Mouse (Mus musculus): ENCODE measurements around the gene Colq. TPM values are rescaled to one million over a fixed set of nuclear protein-coding genes. Genes with fewer than 3 reads are reported as not detected.

Gene Colq
- total RNA-seq, 2 experiments from 2014 or later: not detected

GRCm38 (mm10) chr14:31532656-31533055, 58.5 kb downstream of the Colq start:
- ATAC-seq (replicated peaks; ENCODE audit: poor library complexity, severe bottlenecking): 0 out of 2 replicates have a peak, but pooled peaks have one; percentile 26

DNA sequence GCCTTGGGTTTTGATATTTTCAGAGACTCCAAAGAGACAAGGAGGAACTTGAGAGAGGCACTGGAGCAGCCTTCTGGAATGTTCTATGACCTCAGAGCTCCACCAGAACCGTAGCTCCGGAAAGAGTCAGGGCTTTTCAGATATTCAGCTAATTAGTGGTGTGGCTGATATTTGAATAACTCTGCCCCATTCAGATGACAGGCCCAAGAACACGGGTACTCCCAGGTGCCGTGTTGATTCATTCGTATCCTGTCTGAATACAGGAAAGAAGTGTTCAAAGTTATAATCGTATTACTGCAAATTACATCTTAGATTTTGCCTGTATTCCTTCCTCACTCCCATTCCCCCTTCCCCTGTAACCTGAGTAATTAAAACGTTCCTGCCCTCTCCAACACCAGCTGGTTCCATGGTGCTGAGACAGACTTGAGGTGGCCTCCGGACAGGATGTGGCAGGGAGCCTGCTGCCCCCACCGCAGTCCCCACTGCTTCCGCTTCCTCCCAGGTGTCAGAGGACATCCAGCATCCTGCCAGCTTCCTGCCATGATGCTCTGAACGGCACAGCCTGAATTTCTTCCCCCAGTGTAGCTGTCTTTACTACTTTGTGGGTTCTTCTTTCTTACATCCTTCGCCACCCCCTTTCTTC, 59.5 kb downstream of the Colq start:
- peak; percentile 97 for ATAC-seq (replicated peaks; ENCODE audit: poor library complexity, severe bottlenecking)

DNA sequence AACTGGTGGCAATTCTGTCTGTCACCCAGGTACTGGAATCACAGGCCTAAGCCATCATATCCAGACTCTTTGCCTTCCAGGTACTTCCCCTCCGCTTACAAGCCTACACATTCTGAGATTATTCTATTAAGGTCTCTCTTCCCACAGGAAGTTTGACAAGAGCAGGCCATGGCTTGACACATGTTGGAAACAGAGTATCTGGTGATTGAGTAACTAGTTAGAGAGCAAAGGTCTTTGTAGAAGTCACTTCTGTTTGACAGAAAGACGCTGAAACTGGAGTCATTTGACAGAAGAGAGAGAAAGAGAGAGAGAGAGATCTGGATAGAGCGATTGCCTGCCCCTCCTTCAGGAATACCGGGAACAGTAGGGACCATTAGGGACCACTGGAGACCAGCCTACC, 60.3 kb downstream of the Colq start:
- peak; percentile 28; the same call in 1 of the 2 replicates for ATAC-seq (replicated peaks; ENCODE audit: poor library complexity, severe bottlenecking)

GRCm38 (mm10) chr14:31525040-31525810, 65.9 kb downstream of the Colq start:
- ATAC-seq (replicated peaks; ENCODE audit: poor library complexity, severe bottlenecking): no peak

GRCm38 (mm10) chr14:31521318-31521717, 69.8 kb downstream of the Colq start:
- ATAC-seq (replicated peaks; ENCODE audit: poor library complexity, severe bottlenecking): no peak

DNA sequence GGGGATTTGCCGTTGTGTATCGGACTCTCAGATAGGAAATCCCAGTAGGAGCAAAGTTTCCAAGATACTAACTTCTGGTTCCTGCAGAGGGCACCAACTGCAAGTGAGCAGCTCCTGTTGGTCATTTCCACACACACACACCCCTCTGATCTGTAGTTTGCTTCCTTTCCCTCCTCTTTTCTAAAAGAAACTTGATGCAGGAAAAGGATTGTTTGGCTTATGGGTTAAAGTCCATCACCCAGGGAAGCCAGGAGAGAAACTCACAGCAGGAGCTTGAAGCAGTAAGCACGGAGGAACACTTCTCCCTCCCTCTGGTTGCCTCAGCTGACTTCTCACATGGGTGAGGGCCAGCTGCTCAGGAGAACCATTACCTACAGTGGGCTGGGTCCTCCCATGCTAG, 72.0 kb downstream of the Colq start:
- no peak for ATAC-seq (replicated peaks; ENCODE audit: poor library complexity, severe bottlenecking)

DNA sequence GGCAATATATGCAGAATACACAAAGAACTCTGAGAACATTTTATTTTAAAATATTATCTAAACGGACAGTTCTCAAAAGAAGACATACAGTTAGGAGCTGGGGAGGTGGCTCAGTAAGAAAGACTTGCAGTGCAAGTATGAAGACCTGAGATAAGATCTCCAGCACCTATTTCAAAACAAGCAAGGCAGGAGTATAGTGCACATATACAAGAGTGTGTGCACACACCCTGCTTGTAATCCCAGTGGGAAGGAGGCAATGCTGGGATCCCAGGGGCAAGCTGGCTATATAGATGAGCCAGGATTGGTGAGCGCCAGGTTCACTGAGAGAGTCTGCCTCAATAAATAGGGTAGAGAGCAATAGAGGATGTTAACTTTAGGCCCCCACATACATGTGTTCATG, 75.2 kb downstream of the Colq start:
- no peak for ATAC-seq (replicated peaks; ENCODE audit: poor library complexity, severe bottlenecking)

DNA sequence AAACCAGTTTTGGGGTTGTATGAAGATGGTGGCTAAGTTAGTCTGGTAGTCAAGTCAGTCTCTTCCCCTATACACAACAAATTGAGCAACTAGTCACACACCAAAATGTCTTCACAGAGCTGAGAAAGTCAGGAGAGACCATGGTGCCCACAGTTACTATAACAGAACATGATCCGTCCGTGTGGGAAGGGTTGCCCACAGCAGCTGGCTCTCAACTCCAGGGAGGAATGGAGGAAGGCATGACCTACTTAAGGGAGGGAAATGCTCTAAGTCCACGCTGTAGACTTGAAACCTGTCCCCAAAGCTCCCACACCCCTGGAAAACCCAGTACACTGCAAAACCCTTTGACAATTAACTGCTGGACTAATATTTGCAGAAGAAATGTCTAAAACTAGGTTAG, 80.8 kb downstream of the Colq start:
- ATAC-seq (replicated peaks; ENCODE audit: poor library complexity, severe bottlenecking): no peak

DNA sequence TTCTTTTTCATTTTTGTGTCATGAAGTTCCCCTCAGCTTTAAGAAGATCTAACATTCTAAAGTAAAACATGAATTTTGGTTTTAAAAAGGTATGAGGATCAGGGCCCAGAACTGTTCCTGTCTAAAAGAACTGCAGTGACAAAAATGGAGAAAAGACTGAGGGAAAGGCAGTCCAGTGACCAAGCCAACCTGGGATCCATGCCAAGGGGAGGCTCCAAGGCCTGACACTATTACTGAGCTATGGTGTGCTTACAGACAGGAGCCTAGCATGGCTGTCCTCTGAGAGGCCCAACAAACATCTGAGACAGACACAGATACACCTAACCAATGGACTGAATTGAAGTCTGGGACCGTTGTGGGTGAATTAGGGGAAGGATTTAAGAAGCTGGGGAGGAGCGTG, 81.2 kb downstream of the Colq start:
- no peak for ATAC-seq (replicated peaks; ENCODE audit: poor library complexity, severe bottlenecking)

GRCm38 (mm10) chr14:31506456-31506855, 84.7 kb downstream of the Colq start:
- no peak for ATAC-seq (replicated peaks; ENCODE audit: poor library complexity, severe bottlenecking)

DNA sequence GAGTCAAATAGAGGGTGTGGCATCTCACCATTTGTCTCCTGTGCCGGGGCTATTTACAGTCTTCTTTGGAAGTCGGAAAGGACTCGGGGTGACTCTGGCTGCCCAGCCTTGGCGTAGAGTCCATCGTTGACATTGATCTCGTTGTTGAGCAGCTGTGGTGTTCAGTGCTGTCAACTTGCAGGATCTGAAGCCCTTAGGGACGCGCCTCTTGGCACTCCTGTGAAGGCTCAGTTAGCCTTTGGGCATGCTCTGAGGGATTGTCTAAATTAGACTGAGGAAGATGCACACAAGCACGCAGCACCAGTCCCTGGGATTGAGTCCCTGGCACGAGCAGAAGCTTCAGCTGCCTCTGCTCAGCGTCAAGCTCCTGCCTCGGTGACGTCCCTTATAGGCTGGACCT, 87.7 kb downstream of the Colq start:
- no peak for ATAC-seq (replicated peaks; ENCODE audit: poor library complexity, severe bottlenecking)

GRCm38 (mm10) chr14:31499526-31499925, 91.6 kb downstream of the Colq start:
- no peak for ATAC-seq (replicated peaks; ENCODE audit: poor library complexity, severe bottlenecking)

- ATAC-seq (replicated peaks; ENCODE audit: poor library complexity, severe bottlenecking): peak; percentile 63
These were observed 94.9 kb downstream of the Colq start for GRCm38 (mm10) chr14:31496241-31496646.

DNA sequence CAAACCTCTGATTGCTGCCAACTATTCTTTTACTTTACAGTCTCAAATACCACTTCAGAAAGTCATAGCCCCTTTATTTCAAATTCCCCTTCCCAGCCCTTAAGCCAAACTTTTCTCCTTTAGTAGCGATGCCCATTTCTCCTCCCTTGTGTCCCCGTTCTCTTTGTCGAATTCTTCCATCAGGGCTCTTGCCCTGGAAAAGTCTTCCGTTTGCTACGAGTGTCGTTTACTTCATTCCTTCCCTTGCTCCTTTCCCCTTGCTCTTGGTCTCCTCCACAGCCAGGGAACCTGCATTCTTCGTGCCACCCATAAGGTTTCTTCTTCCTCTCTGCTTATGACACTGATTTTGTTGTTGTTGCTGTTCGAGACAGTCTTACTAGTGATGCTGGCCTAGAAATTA, 95.6 kb downstream of the Colq start:
- no peak for ATAC-seq (replicated peaks; ENCODE audit: poor library complexity, severe bottlenecking)

DNA sequence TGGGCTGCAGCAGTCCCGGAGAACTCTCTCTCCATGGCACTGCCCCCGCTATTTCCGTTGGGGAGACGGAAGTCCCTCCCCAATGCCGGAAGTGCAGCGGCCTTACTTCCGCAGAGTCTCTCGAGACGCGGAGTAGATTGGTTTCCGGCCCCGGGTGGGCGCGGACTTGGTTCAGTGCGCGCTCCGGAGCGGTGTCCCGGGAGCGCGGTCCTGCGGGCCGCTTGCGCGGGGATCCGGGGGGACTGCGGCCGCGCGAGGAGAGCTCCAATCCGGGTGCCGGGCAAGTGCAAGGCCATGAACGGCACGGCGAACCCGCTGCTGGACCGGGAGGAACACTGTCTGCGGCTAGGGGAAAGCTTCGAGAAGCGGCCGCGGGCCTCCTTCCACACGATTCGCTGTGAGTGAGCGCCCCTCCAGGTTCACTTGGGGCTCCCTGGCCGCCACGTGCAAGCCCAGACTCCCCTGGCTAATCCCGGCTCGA, 96.1 kb downstream of the Colq start, which contains the start of gene Mettl6:
Gene Mettl6 (minus strand): TSS at position 66 of the 481 bp plus-strand sequence.
- ATAC-seq (replicated peaks; ENCODE audit: poor library complexity, severe bottlenecking): peak; percentile 84

GRCm38 (mm10) chr14:31494349-31494974, 96.7 kb downstream of the Colq start, which contains the start of gene Eaf1:
Gene Eaf1, plus strand, starts transcription at chr14:31494399.
- peak; percentile 60 for ATAC-seq (replicated peaks; ENCODE audit: poor library complexity, severe bottlenecking)

GRCm38 (mm10) chr14:31493901-31494300, 97.2 kb downstream of the Colq start:
- peak; percentile 23; the same call in 1 of the 2 replicates for ATAC-seq (replicated peaks; ENCODE audit: poor library complexity, severe bottlenecking)

- ATAC-seq (replicated peaks; ENCODE audit: poor library complexity, severe bottlenecking): no peak
These were observed 103.1 kb downstream of the Colq start for GRCm38 (mm10) chr14:31488055-31488454.

- no peak for ATAC-seq (replicated peaks; ENCODE audit: poor library complexity, severe bottlenecking)
These were observed 104.7 kb downstream of the Colq start for GRCm38 (mm10) chr14:31486465-31486864.

GRCm38 (mm10) chr14:31482417-31482816, 108.7 kb downstream of the Colq start:
- peak; percentile 58 for ATAC-seq (replicated peaks; ENCODE audit: poor library complexity, severe bottlenecking)

- no peak for ATAC-seq (replicated peaks; ENCODE audit: poor library complexity, severe bottlenecking)
These were observed 117.8 kb downstream of the Colq start for GRCm38 (mm10) chr14:31473297-31473696.

Measured in granulocyte monocyte progenitor cell, adult 5-6 weeks (primary cell).